Mouse (Mus musculus): ENCODE measurements around the gene Vps25.

- no peak for TF ChIP-seq GATA1 (IDR thresholded peaks at IDR 0.05; ENCODE audit: low read length)
- TF ChIP-seq TAL1 (IDR thresholded peaks at IDR 0.05; ENCODE audit: low read length): no peak
These were observed 28.0 kb upstream of the Vps25 start for GRCm38 (mm10) chr11:101225331-101226064.

Data from erythroblast, embryonic 14.5 days (primary cell).